Mouse (Mus musculus): ENCODE measurements around the gene Unc13c.

- TF ChIP-seq GATA1 (IDR thresholded peaks at IDR 0.05; ENCODE audit: low read length) (no peak), TAL1 (IDR thresholded peaks at IDR 0.05; ENCODE audit: low read length) (no peak)
Measured at GRCm38 (mm10) chr9:73867410-73868067, 101.2 kb downstream of the Unc13c start.

Measured in erythroblast, embryonic 14.5 days (primary cell).